Mouse (Mus musculus): ENCODE measurements around the gene Plekha5.

GRCm38 (mm10) chr6:140476981-140477380 is 53.1 kb downstream of the Plekha5 start:
- TF ChIP-seq CTCF (IDR thresholded peaks at IDR 0.05; ENCODE audit: low read depth) (no peak), EP300 (IDR thresholded peaks at IDR 0.05; ENCODE audit: low read depth) (no peak)

All from liver, postnatal 0 days (tissue).